Mouse (Mus musculus) stomach, embryonic 14.5 days (tissue): Measurements from ENCODE around the gene Pgc. TPM values are rescaled to one million over a fixed set of nuclear protein-coding genes. Genes with fewer than 3 reads are reported as not detected.

ENCODE experiments used
- ATAC-seq: fragments of 200-750 bp; cut with Nextera tagmentation; 2 replicates; pipeline ENCODE4 v1.8.0; 2017; ENCODE audit warnings: low read depth, moderate TSS enrichment; ENCODE audit not compliant: insufficient number of reproducible peaks, insufficient read depth, low FRiP score
- H3K27ac ChIP-seq: fragments of 300-500 bp; sonication (generic); 2 replicates; pipeline ENCODE4 v1.5.1; 2014; ENCODE audit warnings: mild to moderate bottlenecking, low read length, moderate library complexity, mixed read lengths
- H3K27me3 ChIP-seq: fragments of 300-500 bp; sonication (generic); 2 replicates; pipeline ENCODE4 v1.6.1; 2014; ENCODE audit warnings: low read length, control low read depth, mixed read lengths; ENCODE audit not compliant: control insufficient read depth, insufficient read depth
- H3K36me3 ChIP-seq: fragments of 300-500 bp; sonication (generic); 2 replicates; pipeline ENCODE4 v1.6.1; 2014; ENCODE audit warnings: mild to moderate bottlenecking, control low read depth, low read length, moderate library complexity, mixed read lengths; ENCODE audit not compliant: control insufficient read depth, insufficient read depth
- H3K4me1 ChIP-seq: fragments of 300-500 bp; sonication (generic); 2 replicates; pipeline ENCODE4 v1.6.1; 2014; ENCODE audit warnings: low read length, control low read depth, mixed read lengths; ENCODE audit not compliant: control insufficient read depth, insufficient read depth
- H3K4me2 ChIP-seq: fragments of 300-500 bp; sonication (generic); replicated peaks from 2 replicates; pipeline ENCODE4 v1.6.1; 2014; ENCODE audit warnings: low read depth, low read length, control low read depth
- H3K4me3 ChIP-seq: fragments of 300-500 bp; sonication (generic); 2 replicates; pipeline ENCODE4 v1.5.1; 2014; ENCODE audit warnings: low read depth, low read length, control low read depth
- H3K9ac ChIP-seq: fragments of 300-500 bp; sonication (generic); replicated peaks from 2 replicates; pipeline ENCODE4 v1.6.1; 2014; ENCODE audit warnings: low read depth, mild to moderate bottlenecking, control low read depth, low read length, moderate library complexity, mixed read lengths
- H3K9me3 ChIP-seq: fragments of 300-500 bp; sonication (generic); 2 replicates; pipeline ENCODE4 v1.6.1; 2016; ENCODE audit warnings: low read depth, low read length, control low read depth; ENCODE audit not compliant: control insufficient read depth
- WGBS: fragments of 180-500 bp; shearing (Covaris S2); extraction: QIAGEN DNeasy Blood & Tissue Kit; methylation state at CpG from one replicate; pipeline ENCODE4 v1.1.7; 2014; 5-methylcytosine and 5-hydroxymethylcytosine counted together
- polyA plus RNA-seq: library from polyadenylated mRNA; unstranded; fragments of >200 nt; fragmentation: Nextera tagmentation; extraction: Ambion mirVana; gene quantifications from 2 replicates; pipeline ENCODE4 v1.2.1, GENCODE M21; 2014

Gene Pgc
- polyA plus RNA-seq, 1 experiment from 2014 or later = 36.4 TPM

- no peak overlapping the region for H3K4me2 ChIP-seq
- ATAC-seq = no peak
- H3K4me1 ChIP-seq = peaks cover 22% of the 10 kb centered on the region
- H3K36me3 ChIP-seq = no peaks in the 10 kb centered on the region; the same call in 1 of the 2 replicates
- H3K27me3 ChIP-seq = no peaks in the 10 kb centered on the region
- H3K4me3 ChIP-seq = no peak overlapping the region
- H3K9me3 ChIP-seq = no peaks in the 10 kb centered on the region
- WGBS = 92% methylated on average over 3 of the region's 3 CpGs
- H3K9ac ChIP-seq = no peak overlapping the region
- H3K27ac ChIP-seq = no peak overlapping the region
Observed at GRCm38 (mm10) chr17:47691650-47692049, 35.0 kb upstream of the Pgc start.

GRCm38 (mm10) chr17:47693671-47694441, 32.8 kb upstream of the Pgc start:
- H3K27me3 ChIP-seq = no peaks in the 10 kb centered on the region
- no peaks in the 10 kb centered on the region for H3K36me3 ChIP-seq
- 38% methylated on average over 13 of the region's 13 CpGs for whole genome bisulfite sequencing
- no peak for ATAC-seq
- no peak overlapping the region for H3K27ac ChIP-seq
- H3K4me2 ChIP-seq = peak overlapping the region; percentile 82
- H3K9me3 ChIP-seq = no peaks in the 10 kb centered on the region
- H3K4me3 ChIP-seq = peak overlapping the region; percentile 59
- H3K9ac ChIP-seq = no peak overlapping the region
- peaks cover 14% of the 10 kb centered on the region; the same call in 1 of the 2 replicates for H3K4me1 ChIP-seq

- Histone ChIP-seq H3K9me3 (no peaks in the 10 kb centered on the region), H3K27ac (peak within 1 kb of the TSS; percentile 27), H3K9ac (peak within 1 kb of the TSS; percentile 74), H3K4me3 (peak within 1 kb of the TSS; percentile 59), H3K36me3 (no peaks in the 10 kb centered on the region), H3K4me2 (peak within 1 kb of the TSS; percentile 82), H3K27me3 (no peaks in the 10 kb centered on the region), H3K4me1 (peaks cover 13% of the 10 kb centered on the region; the same call in 1 of the 2 replicates)
- 0% methylated on average over 3 of the region's 3 CpGs for WGBS
- ATAC-seq = no peak
Observed at GRCm38 (mm10) chr17:47694442-47694502, 32.4 kb upstream of the Pgc start, which contains the start of gene Gm21981. Gene Gm21981, minus strand, starts transcription at chr17:47694455.

GRCm38 (mm10) chr17:47694503-47695336, 31.9 kb upstream of the Pgc start, which contains the start of gene Prickle4:
Gene Prickle4, minus strand, starts transcription at chr17:47694736.
- H3K9ac ChIP-seq = peak within 1 kb of the TSS; percentile 74
- WGBS = under 1% methylated on average over 78 of the region's 82 CpGs

GRCm38 (mm10) chr17:47695337-47695710, 31.3 kb upstream of the Pgc start:
- ATAC-seq = no peak; the same call in 1 of the 2 replicates
- H3K4me2 ChIP-seq = peak overlapping the region; percentile 82

More at GRCm38 (mm10) chr17:47694503-47695336, 31.9 kb upstream of the Pgc start, which contains the start of gene Prickle4:
- Histone ChIP-seq H3K4me1 (peaks cover 8% of the 10 kb centered on the region; the same call in 1 of the 2 replicates), H3K9me3 (no peaks in the 10 kb centered on the region), H3K27me3 (no peaks in the 10 kb centered on the region), H3K4me3 (peak within 1 kb of the TSS; percentile 59), H3K4me2 (peak within 1 kb of the TSS; percentile 82), H3K27ac (peak within 1 kb of the TSS; percentile 27), H3K36me3 (no peaks in the 10 kb centered on the region)
- peak; percentile 90 for ATAC-seq

GRCm38 (mm10) chr17:47698156-47698555, 28.5 kb upstream of the Pgc start:
- no peak overlapping the region for H3K4me2 ChIP-seq
- H3K9me3 ChIP-seq = no peaks in the 10 kb centered on the region
- H3K4me1 ChIP-seq = peaks cover 8% of the 10 kb centered on the region; the same call in 1 of the 2 replicates
- no peak overlapping the region for H3K4me3 ChIP-seq
- no peaks in the 10 kb centered on the region for H3K27me3 ChIP-seq
- peaks cover 3% of the 10 kb centered on the region; the same call in 1 of the 2 replicates for H3K36me3 ChIP-seq
- 88% methylated on average over 10 of the region's 10 CpGs for WGBS
- ATAC-seq = no peak
- H3K27ac ChIP-seq = no peak overlapping the region
- H3K9ac ChIP-seq = no peak overlapping the region

More at GRCm38 (mm10) chr17:47695337-47695710, 31.3 kb upstream of the Pgc start:
- H3K36me3 ChIP-seq = 0 out of 2 replicates have a peak, but pooled peaks cover 3% of the 10 kb centered on the region
- peaks cover 8% of the 10 kb centered on the region; the same call in 1 of the 2 replicates for H3K4me1 ChIP-seq
- peak overlapping the region; percentile 27; the same call in 1 of the 2 replicates for H3K27ac ChIP-seq
- H3K9ac ChIP-seq = peak overlapping the region; percentile 74
- WGBS = 0% methylated on average over 20 of the region's 23 CpGs
- no peaks in the 10 kb centered on the region for H3K9me3 ChIP-seq
- H3K27me3 ChIP-seq = no peaks in the 10 kb centered on the region
- H3K4me3 ChIP-seq = peak overlapping the region; percentile 59

- 80% methylated on average over 2 of the region's 2 CpGs for WGBS
- H3K4me1 ChIP-seq = peaks cover 7% of the 10 kb centered on the region; the same call in 1 of the 2 replicates
- no peak overlapping the region for H3K27ac ChIP-seq
- H3K4me2 ChIP-seq = no peak overlapping the region
- H3K9ac ChIP-seq = no peak overlapping the region
- ATAC-seq = no peak
- H3K36me3 ChIP-seq = peaks cover 3% of the 10 kb centered on the region; the same call in 1 of the 2 replicates
- no peaks in the 10 kb centered on the region for H3K27me3 ChIP-seq
- H3K9me3 ChIP-seq = no peaks in the 10 kb centered on the region
- no peak overlapping the region for H3K4me3 ChIP-seq
Observed at GRCm38 (mm10) chr17:47699055-47699454, 27.6 kb upstream of the Pgc start.

- no peaks in the 10 kb centered on the region for H3K9me3 ChIP-seq
- no peak for ATAC-seq
- no peak overlapping the region for H3K27ac ChIP-seq
- no peak overlapping the region for H3K4me3 ChIP-seq
- peaks cover 4% of the 10 kb centered on the region; the same call in 1 of the 2 replicates for H3K4me1 ChIP-seq
- no peak overlapping the region for H3K9ac ChIP-seq
- WGBS = 73% methylated on average over 9 of the region's 9 CpGs
- H3K4me2 ChIP-seq = no peak overlapping the region
- peaks cover 3% of the 10 kb centered on the region; the same call in 1 of the 2 replicates for H3K36me3 ChIP-seq
- H3K27me3 ChIP-seq = no peaks in the 10 kb centered on the region
Observed at GRCm38 (mm10) chr17:47701793-47702192, 24.8 kb upstream of the Pgc start.
